Mouse (Mus musculus): ENCODE measurements around the gene Hsf2bp.

The Hsf2bp gene

DNA sequence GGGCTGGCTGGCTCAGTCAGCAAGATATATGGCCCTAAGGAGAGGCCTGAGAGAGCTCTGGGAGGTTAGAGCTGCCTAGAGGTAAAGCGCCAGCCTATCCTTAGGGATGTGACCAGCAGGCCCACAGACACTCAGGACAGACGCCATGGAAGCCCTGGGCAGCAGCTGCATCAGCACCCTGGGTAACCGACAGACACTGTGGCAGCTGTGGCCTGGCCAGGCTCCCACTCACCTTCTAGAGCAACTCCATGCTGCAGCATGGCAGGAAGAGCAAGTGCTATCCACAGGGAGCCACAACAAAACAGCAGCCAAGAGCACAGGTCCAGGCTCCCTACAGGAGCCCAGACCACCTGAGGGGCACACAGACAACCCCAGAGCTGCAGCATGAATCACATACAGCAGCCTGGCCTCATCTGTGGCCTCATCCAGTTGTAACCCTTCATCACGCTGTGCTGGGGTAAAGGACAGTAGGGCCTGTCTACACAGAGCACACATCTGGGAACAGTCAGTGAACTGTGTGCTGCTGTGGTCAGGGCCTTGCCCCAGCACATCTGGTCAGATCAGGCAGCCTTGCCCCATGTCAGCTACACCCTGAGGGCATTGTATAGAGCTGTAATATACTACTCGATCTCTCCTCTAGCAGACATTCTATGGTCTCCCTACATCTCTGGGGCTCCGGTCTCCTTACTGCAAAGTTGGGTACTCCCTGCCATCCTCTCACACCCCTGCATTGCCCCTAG lies 100.9 kb downstream of the Hsf2bp start:
- no peak for DNase-seq

DNA sequence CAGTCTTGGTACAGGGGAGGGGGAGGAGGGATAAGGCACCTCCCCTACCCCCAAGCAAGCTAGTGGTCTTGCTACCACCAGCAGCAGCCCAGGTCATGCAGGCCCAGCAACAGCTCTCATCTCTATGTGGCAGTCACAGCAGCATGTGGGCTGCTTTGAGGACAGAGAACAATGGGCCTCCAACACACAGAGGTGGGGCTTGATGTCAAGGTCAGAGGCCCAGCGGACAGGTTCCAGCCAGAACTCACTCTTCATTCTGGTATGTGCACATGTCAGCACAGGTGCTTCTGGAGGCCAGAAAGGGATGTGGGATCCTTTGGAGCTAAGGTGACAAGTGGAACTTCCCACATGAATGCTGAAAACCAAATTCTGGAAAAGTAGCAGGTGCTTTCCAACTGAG lies 102.2 kb downstream of the Hsf2bp start:
- DNase-seq = no peak

- peak; percentile 50 to 54 for DNase-seq
These were observed 104.7 kb downstream of the Hsf2bp start for GRCm38 (mm10) chr17:31931499-31931898.

- DNase-seq = peak; percentile 71 to 72
These were observed 106.1 kb downstream of the Hsf2bp start for GRCm38 (mm10) chr17:31929844-31930715.

DNA sequence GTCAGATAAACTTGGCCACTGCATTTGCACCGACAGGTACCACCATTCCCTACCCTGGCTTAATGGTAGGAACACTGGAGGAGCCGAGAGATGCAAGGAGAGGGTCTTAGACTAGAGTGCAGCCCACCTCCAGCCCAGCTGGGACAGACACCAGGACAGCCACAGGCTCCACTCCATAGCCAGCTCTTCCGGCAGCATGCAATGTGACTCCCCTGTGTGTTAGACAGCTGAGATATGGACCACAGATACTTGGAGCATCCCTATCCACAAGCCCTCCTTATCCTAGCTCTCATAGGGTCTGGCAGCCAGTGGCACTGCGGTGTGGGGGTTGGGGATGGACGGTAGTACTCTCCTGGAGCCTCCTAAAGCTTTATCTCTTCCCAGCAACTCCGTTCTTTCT lies 107.1 kb downstream of the Hsf2bp start:
- DNase-seq = no peak

GRCm38 (mm10) chr17:31927895-31928626 lies 108.1 kb downstream of the Hsf2bp start:
- no peak for DNase-seq

DNA sequence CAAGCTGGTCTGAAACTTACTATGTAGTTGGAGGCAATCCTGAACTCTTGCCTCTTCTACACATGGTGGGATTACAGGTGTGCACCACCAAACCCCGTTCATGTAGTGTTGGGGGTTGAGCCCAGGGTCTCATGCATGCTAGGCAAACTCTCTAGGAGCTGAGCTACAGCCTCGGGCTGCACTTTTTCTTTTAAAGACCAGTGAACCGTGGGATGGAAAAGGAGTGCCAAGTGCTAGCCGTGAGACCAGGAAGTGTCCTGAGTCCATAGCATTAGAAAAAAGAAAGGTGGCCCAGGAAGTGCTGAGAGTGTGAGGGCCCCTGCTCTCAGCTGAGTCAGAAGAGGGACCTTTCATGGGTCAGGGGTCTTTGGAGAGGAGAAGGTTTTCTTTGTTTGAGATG lies 111.9 kb downstream of the Hsf2bp start:
- DNase-seq = peak; percentile 50 to 65

GRCm38 (mm10) chr17:31923310-31923970 lies 112.7 kb downstream of the Hsf2bp start:
- DNase-seq = no peak

- DNase-seq = no peak
These were observed 115.5 kb downstream of the Hsf2bp start for GRCm38 (mm10) chr17:31920589-31921190.

- no peak for DNase-seq
These were observed 116.5 kb downstream of the Hsf2bp start for GRCm38 (mm10) chr17:31919599-31919998.

- no peak for DNase-seq
These were observed 117.8 kb downstream of the Hsf2bp start for GRCm38 (mm10) chr17:31918374-31918773.

GRCm38 (mm10) chr17:31916461-31916775 lies 119.7 kb downstream of the Hsf2bp start:
- no peak for DNase-seq

DNA sequence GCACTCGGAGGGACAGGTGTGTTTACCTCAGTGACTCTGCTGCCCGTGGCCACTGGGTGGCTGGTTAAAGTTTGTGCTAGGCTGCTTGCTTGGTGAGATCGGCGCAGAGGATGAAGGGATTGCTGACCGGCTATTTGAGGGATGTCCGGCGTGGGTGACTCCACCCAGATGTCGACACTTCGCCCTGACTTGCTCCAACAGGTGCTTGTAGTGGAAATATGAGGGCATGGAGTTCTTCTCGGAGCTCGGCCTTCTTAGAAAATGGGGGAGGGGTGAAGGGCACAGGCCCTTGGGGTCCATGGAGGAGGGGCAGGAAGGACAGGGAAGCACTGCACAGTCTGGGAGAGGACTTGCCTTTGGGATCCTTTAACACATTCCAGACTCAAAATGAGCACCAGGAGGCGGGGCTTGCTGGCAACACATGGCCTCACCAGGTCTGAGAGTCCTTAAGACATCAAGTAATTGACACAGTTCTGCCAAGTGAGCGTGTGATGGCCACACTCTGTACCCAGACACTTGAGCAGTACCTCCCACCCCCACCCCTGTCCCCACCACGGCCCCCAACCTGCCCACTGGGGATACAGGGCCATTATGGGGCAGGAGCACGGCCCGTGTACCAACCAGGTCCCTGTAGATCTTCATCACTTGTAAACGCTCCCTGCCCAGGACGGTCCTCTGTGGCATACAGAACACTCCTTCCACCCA lies 120.2 kb downstream of the Hsf2bp start:
- peak; percentile 66 to 72 for DNase-seq

- no peak for DNase-seq
These were observed 121.8 kb downstream of the Hsf2bp start for GRCm38 (mm10) chr17:31914323-31914722.

- DNase-seq = no peak
These were observed 123.1 kb downstream of the Hsf2bp start for GRCm38 (mm10) chr17:31912881-31913662.

DNA sequence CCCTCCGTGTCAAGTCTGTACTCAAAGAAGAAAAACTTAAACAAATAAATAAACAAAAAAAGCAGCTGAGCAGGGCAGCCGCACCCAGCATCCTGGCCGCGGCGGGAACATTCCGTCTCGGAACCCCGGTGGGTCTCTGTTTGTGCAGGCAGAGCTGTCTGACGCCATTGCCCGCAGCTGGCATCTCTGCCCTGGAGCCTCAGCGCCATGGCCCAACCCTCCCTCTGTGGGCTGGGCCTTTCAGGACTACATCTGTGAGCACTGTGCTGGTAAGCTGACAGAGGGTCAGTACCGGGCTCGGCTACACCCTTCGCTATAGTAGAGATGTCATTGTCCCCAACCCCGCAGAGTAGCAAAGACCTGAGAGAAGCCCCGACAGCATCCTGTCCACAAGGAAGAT lies 123.8 kb downstream of the Hsf2bp start:
- no peak for DNase-seq

DNA sequence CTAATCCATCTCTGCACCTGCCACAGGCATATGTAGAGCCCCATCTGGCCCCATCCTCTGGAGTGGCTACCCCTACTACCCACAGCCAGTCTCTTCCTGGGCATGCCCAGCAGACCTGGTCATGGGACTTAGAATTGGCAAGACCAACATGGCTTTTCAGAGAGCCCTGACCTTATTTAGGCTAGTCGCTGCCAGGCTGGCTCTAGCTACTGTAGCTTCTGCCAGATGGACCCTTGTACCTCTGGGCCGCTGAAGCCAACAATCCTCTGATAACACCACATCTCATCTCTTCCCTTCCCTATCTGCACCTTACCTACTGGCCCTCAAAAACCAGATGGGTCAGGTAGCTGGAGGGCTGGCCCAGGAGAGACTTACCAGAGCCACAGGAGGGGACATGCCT lies 127.2 kb downstream of the Hsf2bp start:
- DNase-seq = peak in 1 of 2 experiments; percentile 76

DNA sequence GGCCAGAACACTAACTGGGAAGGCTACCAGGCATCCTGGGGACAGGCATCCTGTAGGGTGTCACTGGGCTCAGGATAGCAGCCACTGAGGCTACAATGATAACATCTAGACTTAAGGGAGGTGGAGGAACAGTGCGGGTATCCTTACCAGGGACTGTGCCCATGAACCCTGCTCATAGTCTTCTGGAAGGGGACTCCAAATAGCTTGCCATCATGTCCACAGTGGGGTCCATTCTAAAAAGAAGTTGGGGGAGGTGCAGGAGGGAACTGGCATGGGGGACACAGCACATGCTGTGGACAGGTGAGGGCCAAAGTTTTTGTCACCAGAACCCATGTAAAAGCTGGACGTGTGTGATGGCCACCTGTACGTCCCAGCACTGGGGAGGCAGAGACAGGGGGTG lies 129.7 kb downstream of the Hsf2bp start:
- no peak for DNase-seq

- DNase-seq = peak; percentile 68 to 77
These were observed 130.3 kb downstream of the Hsf2bp start for GRCm38 (mm10) chr17:31905791-31906211.

- no peak for DNase-seq
These were observed 130.9 kb downstream of the Hsf2bp start for GRCm38 (mm10) chr17:31905201-31905790.

- peak; percentile 83 to 94 for DNase-seq
These were observed 132.1 kb downstream of the Hsf2bp start for GRCm38 (mm10) chr17:31904036-31904435.
